Mouse (Mus musculus) embryonic facial prominence, embryonic 10.5 days (tissue): ENCODE results near the gene Flrt2. TPM values are rescaled to one million over a fixed set of nuclear protein-coding genes. Genes with fewer than 3 reads are reported as not detected.

ENCODE experiments used
- DNase-seq: peaks from one replicate; pipeline ENCODE4 v3.0.0-alpha.2; 2017; ENCODE audit warnings: low spot score
- H3K27ac ChIP-seq: fragments of 300-500 bp; sonication (generic); replicated peaks from 2 replicates; pipeline ENCODE4 v1.5.1; 2016; ENCODE audit warnings: mild to moderate bottlenecking
- H3K27me3 ChIP-seq: fragments of 300-500 bp; sonication (generic); replicated peaks from 2 replicates; pipeline ENCODE4 v1.6.1; 2016; ENCODE audit warnings: low read depth, mild to moderate bottlenecking; ENCODE audit not compliant: poor library complexity, severe bottlenecking
- H3K36me3 ChIP-seq: fragments of 300-500 bp; sonication (generic); replicated peaks from 2 replicates; pipeline ENCODE4 v1.6.1; 2016; ENCODE audit warnings: mild to moderate bottlenecking, moderate library complexity
- H3K4me1 ChIP-seq: fragments of 300-500 bp; sonication (generic); 2 replicates; pipeline ENCODE4 v1.6.1; 2016
- H3K4me3 ChIP-seq: fragments of 300-500 bp; sonication (generic); 2 replicates; pipeline ENCODE4 v1.5.1; 2016; ENCODE audit warnings: mild to moderate bottlenecking, moderate library complexity
- H3K9me3 ChIP-seq: fragments of 300-500 bp; sonication (generic); 2 replicates; pipeline ENCODE4 v1.6.1; 2016; ENCODE audit warnings: mild to moderate bottlenecking
- WGBS: fragments of 180-500 bp; shearing (Covaris S2); methylation state at CpG from one replicate; pipeline ENCODE4 v1.1.7; 2016; 5-methylcytosine and 5-hydroxymethylcytosine counted together
- polyA plus RNA-seq: library from polyadenylated mRNA; unstranded; fragments of >200 nt; fragmentation: Nextera tagmentation; extraction: Ambion mirVana; gene quantifications from 2 replicates; pipeline ENCODE4 v1.2.1, GENCODE M21; 2016

Flrt2 gene
- polyA plus RNA-seq, 1 experiment from 2014 or later, result 35.2 TPM

DNA sequence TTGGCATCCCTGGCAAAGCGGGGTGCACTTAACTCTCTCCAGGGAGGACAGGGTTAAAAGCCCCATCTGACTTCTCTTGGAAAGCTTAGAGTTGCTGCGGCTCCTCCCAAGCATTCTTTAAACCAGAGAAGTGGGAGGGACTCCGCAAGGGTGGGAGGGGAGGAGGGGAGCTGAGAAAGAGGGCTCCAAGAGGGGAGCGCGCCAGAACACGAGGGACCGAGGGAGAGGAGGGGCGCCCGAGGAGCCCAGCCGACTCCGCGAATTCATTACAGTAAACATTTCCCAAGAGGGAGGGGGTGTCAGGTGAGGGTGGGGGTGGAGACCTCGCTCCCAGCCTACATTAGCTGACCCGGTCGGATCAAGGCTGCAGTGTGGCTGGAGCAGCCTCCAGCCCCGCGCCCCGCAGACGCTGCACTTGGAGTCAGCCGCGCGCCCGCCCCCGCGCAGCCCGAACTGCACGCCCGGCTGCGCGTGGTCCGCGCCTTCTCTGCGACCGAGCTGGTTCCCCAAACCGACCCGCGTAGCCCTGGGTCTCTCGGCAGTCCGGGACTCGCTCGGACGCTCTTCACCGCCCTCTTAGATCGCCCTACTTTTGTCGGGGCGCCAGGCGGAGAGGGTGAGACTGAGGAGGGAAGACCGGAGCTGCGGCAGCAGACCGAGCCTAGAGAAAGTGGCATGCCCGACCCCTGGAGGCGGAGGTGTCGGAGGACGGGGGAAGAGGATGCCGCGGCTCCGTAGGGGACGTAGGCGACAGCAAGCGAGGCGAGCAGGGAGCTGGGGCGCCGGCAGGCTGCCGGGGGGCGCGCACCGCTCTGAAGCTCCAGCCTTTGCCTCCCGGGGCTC, 3.2 kb downstream of the Flrt2 start:
- no peaks in the 10 kb centered on the region for H3K9me3 ChIP-seq
- H3K4me3 ChIP-seq, result peak overlapping the region; percentile 85
- peak; percentile 93 for DNase-seq
- H3K36me3 ChIP-seq, result no peaks in the 10 kb centered on the region
- under 1% methylated on average over 68 of the region's 68 CpGs for WGBS
- H3K27me3 ChIP-seq, result peaks cover 36% of the 10 kb centered on the region
- peaks cover 65% of the 10 kb centered on the region for H3K4me1 ChIP-seq
- peak overlapping the region; percentile 95 for H3K27ac ChIP-seq

DNA sequence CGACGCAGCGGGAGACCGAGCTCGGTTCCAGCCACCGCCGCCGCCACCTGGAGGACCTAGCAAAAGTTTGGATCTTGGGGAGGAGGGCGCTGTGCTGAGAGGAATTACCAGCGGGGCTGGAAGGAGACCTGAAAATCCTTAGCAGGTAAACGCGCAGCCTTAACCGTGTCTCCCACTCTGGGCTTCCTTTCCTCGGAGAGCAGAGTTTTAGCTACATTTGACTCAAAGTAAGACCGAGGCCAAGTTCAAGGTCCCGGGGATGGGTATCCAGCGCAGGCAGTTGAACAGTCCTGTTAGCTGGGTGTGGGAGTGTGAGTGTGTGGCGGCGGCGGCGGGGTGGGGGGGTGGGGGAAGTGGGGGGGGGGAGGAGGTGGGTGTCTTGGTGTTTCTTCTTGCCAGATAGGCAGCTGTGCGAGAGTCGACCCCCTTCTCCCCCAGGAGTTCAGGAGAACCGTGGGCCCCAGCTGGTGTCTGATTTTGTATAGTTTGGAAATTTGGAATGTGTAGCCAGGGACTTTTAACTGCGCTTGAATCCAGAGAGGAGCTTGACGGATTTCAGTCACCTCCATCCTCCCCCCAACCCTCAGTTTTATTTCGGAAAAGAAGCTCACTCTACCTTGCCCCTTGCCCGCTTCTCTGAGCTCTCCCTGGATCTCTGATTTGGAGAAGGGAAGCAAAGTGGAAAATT, 4.0 kb downstream of the Flrt2 start:
- no peak for DNase-seq
- peaks cover 34% of the 10 kb centered on the region for H3K27me3 ChIP-seq
- no peaks in the 10 kb centered on the region for H3K9me3 ChIP-seq
- H3K4me1 ChIP-seq, result peaks cover 63% of the 10 kb centered on the region
- under 1% methylated on average over 28 of the region's 28 CpGs for WGBS
- H3K27ac ChIP-seq, result peak overlapping the region; percentile 95
- H3K36me3 ChIP-seq, result no peaks in the 10 kb centered on the region
- peak overlapping the region; percentile 85 for H3K4me3 ChIP-seq

DNA sequence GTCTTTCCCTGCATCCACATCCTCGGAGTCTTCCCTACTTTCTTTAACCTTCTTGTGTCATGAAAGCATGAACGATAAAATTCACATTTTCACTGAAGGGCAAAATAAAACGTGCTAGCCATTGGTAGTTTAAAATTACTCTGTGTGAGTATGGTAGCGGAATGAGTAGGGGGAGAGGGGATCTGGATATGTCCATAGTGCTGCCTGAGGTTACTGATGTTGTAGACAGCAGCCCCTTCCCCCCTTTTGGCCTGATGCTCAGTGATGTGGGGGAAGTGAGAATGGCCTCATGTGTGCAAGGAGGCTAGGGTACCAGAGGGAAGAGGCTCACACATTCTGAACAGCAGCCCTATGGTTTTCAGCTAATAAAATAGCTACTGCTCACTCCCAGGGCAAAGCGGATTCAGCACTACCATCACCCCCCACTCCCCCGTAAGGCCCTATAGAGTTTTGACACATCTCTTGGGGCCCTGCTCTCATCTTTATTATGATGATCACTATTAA, 4.5 kb downstream of the Flrt2 start:
- H3K4me3 ChIP-seq, result peak overlapping the region; percentile 85
- H3K36me3 ChIP-seq, result no peaks in the 10 kb centered on the region
- peaks cover 28% of the 10 kb centered on the region for H3K27me3 ChIP-seq
- peak overlapping the region; percentile 95 for H3K27ac ChIP-seq
- peak; percentile 36 for DNase-seq
- peaks cover 57% of the 10 kb centered on the region for H3K4me1 ChIP-seq
- WGBS, result 5% methylated on average over 6 of the region's 6 CpGs
- H3K9me3 ChIP-seq, result no peaks in the 10 kb centered on the region

DNA sequence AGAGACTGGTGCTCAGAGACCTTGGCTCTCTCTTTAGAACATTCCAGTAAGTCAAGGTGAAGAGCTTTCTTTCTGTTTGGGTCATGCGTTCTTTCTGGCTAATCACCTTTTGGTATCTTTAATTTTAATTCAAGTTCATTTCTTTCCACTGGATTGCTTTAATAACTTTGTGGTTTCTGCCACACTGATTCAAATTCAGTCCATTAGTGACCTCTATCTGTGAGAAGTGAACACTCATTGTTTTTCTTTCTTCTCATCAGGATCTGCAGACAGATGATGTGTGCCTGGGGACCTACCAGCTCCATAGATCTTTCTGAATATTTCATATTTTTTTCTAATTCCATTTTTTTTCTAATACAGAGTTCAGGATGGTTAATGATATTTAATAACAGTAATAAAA, 6.5 kb downstream of the Flrt2 start:
- no peak for DNase-seq
- Histone ChIP-seq H3K36me3 (0 out of 2 replicates have a peak, but pooled peaks cover 3% of the 10 kb centered on the region), H3K4me1 (peaks cover 37% of the 10 kb centered on the region), H3K27ac (peak overlapping the region; percentile 57), H3K9me3 (no peaks in the 10 kb centered on the region), H3K4me3 (peak overlapping the region; percentile 85), H3K27me3 (peaks cover 8% of the 10 kb centered on the region)
- 65% methylated on average over 1 of the region's 1 CpGs for WGBS

DNA sequence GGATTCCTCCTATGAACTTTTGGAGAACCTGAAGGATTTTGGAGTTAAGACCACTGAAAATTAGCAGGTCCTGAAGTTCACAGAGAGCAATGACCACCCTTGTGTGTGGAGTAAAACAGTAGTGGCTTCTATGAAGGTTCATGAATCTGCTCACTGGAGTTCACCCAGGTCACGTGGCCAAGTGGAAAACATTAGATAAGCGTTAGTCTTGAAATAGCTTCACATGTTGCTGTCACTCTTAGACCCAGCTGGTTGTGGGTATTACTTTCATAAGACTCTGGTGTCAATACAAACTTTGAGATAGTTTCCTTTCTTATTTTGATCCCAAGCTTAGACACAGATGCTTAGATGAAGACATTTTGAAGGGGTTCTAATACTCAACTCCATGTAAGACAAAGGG, 8.7 kb downstream of the Flrt2 start:
- no peak for DNase-seq
- 62% methylated on average over 2 of the region's 2 CpGs for WGBS
- Histone ChIP-seq H3K27me3 (no peaks in the 10 kb centered on the region; the same call in 1 of the 2 replicates), H3K36me3 (peaks cover 8% of the 10 kb centered on the region; the same call in 1 of the 2 replicates), H3K27ac (no peak overlapping the region), H3K4me3 (no peak overlapping the region), H3K4me1 (peaks cover 28% of the 10 kb centered on the region), H3K9me3 (no peaks in the 10 kb centered on the region)

DNA sequence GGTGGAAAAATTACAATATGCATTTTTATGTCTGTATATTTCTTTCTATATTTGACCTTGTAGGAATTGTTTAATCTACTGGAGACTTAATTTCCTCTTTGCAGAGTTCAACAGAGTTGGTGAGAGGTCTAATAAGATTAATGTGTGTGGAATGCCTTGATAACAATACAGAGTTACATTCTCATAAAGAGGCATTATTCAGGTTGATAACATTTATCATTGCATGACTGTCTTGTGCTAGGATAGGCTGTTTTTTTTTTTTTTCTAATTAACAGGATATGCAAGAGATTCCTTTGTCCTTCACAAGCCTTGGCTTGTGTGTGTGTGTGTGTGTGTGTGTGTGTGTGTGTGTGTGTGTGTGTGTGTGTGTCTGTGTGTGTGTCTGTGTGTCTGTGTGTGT, 9.6 kb downstream of the Flrt2 start:
- Histone ChIP-seq H3K36me3 (peaks cover 8% of the 10 kb centered on the region; the same call in 1 of the 2 replicates), H3K27ac (no peak overlapping the region), H3K4me1 (peaks cover 27% of the 10 kb centered on the region), H3K4me3 (no peak overlapping the region), H3K27me3 (no peaks in the 10 kb centered on the region; the same call in 1 of the 2 replicates), H3K9me3 (no peaks in the 10 kb centered on the region)
- no peak for DNase-seq

DNA sequence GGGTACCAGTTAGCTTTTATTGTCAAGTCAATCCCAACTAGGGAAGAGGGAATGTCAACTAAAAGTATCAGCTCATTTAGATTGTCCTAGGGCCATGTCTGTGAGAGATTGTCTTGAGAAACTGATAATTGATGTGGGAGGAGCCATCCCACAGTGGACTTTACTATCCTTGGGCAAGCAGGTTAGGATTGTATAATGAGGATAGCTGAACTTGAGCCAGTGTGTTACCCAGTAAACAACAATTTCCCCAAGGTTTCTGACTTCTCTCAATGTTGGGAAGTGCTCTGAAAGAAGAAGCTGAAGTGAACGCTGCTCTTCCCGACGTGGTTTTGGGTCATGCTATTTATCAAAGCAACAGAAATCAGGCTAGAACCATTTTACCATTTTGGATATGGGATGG, 13.0 kb downstream of the Flrt2 start:
- no peak for DNase-seq
- 92% methylated on average over 3 of the region's 3 CpGs for WGBS
- H3K4me3 ChIP-seq, result no peak overlapping the region
- H3K27me3 ChIP-seq, result no peaks in the 10 kb centered on the region
- no peaks in the 10 kb centered on the region for H3K4me1 ChIP-seq
- H3K27ac ChIP-seq, result no peak overlapping the region
- H3K9me3 ChIP-seq, result no peaks in the 10 kb centered on the region
- H3K36me3 ChIP-seq, result peaks cover 8% of the 10 kb centered on the region

DNA sequence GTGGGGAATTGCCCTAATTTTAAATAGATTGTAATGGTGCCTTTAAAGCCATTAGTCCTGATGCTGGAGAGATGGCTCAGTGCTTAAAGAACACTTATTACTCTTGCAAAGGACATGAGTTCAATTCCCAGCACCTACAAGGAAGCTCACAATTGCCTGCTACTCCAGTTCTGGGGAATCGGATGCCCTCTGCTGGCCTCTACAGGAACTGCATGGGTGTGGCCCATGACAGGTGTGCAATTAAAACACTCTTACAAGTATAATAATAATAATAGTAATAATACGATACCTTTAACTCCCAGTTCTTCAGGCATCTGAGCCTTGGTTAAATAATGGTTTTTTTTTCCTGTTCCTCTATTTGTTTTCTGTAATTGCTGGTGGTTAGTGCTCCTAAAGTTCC, 31.2 kb downstream of the Flrt2 start:
- H3K27ac ChIP-seq, result no peak overlapping the region
- DNase-seq, result no peak
- no peaks in the 10 kb centered on the region for H3K27me3 ChIP-seq
- WGBS, result 92% methylated on average over 2 of the region's 2 CpGs
- H3K4me3 ChIP-seq, result no peak overlapping the region
- no peaks in the 10 kb centered on the region for H3K9me3 ChIP-seq
- peaks cover 4% of the 10 kb centered on the region; the same call in 1 of the 2 replicates for H3K4me1 ChIP-seq
- H3K36me3 ChIP-seq, result peaks cover 9% of the 10 kb centered on the region

DNA sequence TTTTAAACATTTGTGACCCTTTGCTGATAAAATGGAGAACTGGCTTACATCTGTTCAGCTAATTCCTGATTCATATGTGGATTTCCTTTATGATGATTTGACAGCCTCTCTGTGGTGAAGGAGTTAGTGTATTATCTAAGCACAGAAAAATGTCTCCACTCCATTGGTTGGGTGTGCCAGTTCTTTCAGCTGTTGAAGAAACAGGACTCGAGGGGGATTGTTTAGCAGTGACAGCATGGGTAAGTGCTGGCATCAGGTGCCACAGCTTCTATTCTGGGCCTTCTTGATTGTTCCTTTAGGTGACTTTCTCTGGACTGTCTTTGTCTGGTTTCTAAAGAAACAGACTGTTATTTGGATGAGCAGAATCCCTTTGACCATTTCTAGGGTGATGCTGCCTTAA, 42.0 kb downstream of the Flrt2 start:
- no peaks in the 10 kb centered on the region for H3K9me3 ChIP-seq
- 76% methylated on average over 1 of the region's 1 CpGs for WGBS
- no peak overlapping the region for H3K4me3 ChIP-seq
- peaks cover 12% of the 10 kb centered on the region; the same call in 1 of the 2 replicates for H3K36me3 ChIP-seq
- no peak for DNase-seq
- no peak overlapping the region for H3K27ac ChIP-seq
- H3K4me1 ChIP-seq, result peaks cover 12% of the 10 kb centered on the region; the same call in 1 of the 2 replicates
- H3K27me3 ChIP-seq, result no peaks in the 10 kb centered on the region

DNA sequence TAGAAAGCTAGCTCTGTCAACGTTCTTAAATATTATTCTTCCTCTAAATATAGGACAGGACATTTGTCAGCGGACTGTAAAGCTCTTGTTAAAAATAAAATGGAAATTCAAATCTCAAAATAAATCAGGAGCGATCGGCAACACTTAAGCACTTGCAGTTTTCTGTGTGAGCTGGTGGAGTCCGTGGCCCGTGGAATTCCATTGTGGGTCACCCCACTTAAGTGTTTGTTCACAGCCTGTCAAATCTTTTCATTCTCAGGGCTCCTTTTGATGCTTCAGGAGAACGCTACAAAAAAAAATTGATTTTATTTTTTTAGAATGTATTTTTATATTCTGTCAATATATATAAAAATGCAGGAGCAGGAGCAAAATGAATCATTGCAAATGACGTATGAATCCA, 45.5 kb downstream of the Flrt2 start:
- Histone ChIP-seq H3K36me3 (peaks cover 17% of the 10 kb centered on the region), H3K9me3 (no peaks in the 10 kb centered on the region), H3K4me1 (0 out of 2 replicates have a peak, but pooled peaks cover 3% of the 10 kb centered on the region), H3K4me3 (no peak overlapping the region), H3K27me3 (no peaks in the 10 kb centered on the region), H3K27ac (no peak overlapping the region)
- no peak for DNase-seq
- WGBS, result 83% methylated on average over 8 of the region's 8 CpGs

DNA sequence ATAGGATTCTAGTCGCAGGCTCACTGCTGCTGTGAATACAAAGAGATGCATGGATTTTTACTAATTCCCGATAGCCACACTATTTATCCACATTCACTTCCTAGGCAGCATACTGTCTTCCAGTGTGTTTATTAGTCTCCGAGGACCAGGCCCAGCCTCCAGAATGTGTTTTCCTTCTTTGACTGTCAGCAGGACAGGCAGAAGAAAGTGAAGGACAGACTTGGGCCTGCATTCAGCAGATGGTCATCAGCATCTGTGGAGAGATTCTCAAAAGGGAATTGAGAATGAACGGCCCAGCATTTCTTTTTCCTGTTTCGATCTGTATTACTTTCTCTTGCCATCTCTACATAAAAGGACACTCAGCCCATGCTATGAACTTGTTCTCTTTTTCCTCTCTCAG, 46.0 kb downstream of the Flrt2 start:
- no peaks in the 10 kb centered on the region for H3K27me3 ChIP-seq
- H3K4me1 ChIP-seq, result 0 out of 2 replicates have a peak, but pooled peaks cover 3% of the 10 kb centered on the region
- H3K9me3 ChIP-seq, result no peaks in the 10 kb centered on the region
- WGBS, result 85% methylated on average over 5 of the region's 5 CpGs
- no peak overlapping the region for H3K4me3 ChIP-seq
- DNase-seq, result no peak
- peaks cover 17% of the 10 kb centered on the region for H3K36me3 ChIP-seq
- H3K27ac ChIP-seq, result no peak overlapping the region

DNA sequence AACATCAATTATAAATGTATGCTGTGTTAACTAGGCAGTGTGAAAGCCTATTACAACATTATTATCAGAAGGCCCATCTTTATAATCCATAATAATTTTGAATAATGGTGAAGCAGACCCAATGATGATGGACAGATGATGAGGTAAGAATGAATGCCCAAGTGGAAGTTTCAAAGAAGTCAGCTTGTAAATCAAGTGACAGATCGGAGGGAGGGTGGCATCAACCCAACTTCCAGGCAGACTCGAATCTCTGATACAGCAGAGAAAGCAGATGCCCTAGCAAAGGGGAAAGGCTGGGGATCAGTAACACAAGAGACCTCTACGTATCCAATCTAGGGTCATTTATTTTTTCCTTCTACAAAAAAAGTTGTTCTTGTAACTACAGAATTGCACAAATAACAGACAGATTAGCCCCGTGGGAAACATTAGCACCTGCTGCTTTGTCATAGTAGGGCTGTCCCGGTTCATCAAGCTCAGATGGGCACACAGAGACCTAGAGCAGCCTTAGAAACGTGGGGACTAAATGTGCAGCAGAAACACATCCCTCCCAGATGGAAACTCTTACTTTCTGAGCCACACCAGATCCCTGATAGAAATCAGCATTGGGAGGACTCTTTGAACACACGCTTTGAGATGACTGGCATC, 46.6 kb downstream of the Flrt2 start:
- no peak for DNase-seq
- Histone ChIP-seq H3K4me3 (no peak overlapping the region), H3K9me3 (no peaks in the 10 kb centered on the region), H3K36me3 (peaks cover 12% of the 10 kb centered on the region; the same call in 1 of the 2 replicates), H3K27ac (no peak overlapping the region), H3K27me3 (no peaks in the 10 kb centered on the region), H3K4me1 (0 out of 2 replicates have a peak, but pooled peaks cover 6% of the 10 kb centered on the region)
- WGBS, result 72% methylated on average over 7 of the region's 7 CpGs
